Mouse (Mus musculus): ENCODE measurements at regions not wholly inside any gene's neighbourhood (a gene's known extent, or its start where the extent isn't known, plus 50 kb on each side); places are given as distances from the start of the nearest gene placed in this dataset.
"Not testable (repeated sequence)": the region's sequence is repeated elsewhere in the genome, so short reads cannot be mapped to it uniquely, and the experiment has no call there.

- in situ Hi-C loops (cut with MboI, MseI): no loop called here
These were observed 84.1 kb upstream of the Trim2 start for GRCm38 (mm10) chr3:84390769-84391168.

GRCm38 (mm10) chr3:84388486-84388885 lies 81.8 kb upstream of the Trim2 start:
- in situ Hi-C loops (cut with MboI, MseI): loop anchor here in 1 of 2 experiments (5.0 kb wide), 1 partner anchor 44 kb away; no protein-coding TSS in a partner anchor

GRCm38 (mm10) chr3:84385656-84386055 lies 79.0 kb upstream of the Trim2 start:
- in situ Hi-C loops (cut with MboI, MseI): loop anchor here in 1 of 2 experiments (5.0 kb wide), 1 partner anchor 47 kb away; no protein-coding TSS in a partner anchor

GRCm38 (mm10) chr3:84383559-84383958 lies 76.9 kb upstream of the Trim2 start:
- in situ Hi-C loops (cut with MboI, MseI): no loop called here

GRCm38 (mm10) chr3:84383038-84383437 lies 76.4 kb upstream of the Trim2 start:
- in situ Hi-C loops (cut with MboI, MseI): not testable (repeated sequence)

GRCm38 (mm10) chr3:84382006-84382405 lies 75.3 kb upstream of the Trim2 start:
- in situ Hi-C loops (cut with MboI, MseI): no loop called here

- in situ Hi-C loops (cut with MboI, MseI): no loop called here
These were observed 72.4 kb upstream of the Trim2 start for GRCm38 (mm10) chr3:84378987-84379556.

GRCm38 (mm10) chr3:84376510-84376909 lies 69.8 kb upstream of the Trim2 start:
- in situ Hi-C loops (cut with MboI, MseI): no loop called here

GRCm38 (mm10) chr3:84375832-84376231 lies 69.2 kb upstream of the Trim2 start:
- in situ Hi-C loops (cut with MboI, MseI): no loop called here

GRCm38 (mm10) chr3:84371842-84372241 lies 65.2 kb upstream of the Trim2 start:
- in situ Hi-C loops (cut with MboI, MseI): no loop called here

- in situ Hi-C loops (cut with MboI, MseI): no loop called here
These were observed 60.6 kb upstream of the Trim2 start for GRCm38 (mm10) chr3:84367145-84367740.

GRCm38 (mm10) chr3:84358672-84359071 lies 52.0 kb upstream of the Trim2 start:
- in situ Hi-C loops (cut with MboI, MseI): loop anchor here in 1 of 2 experiments (5.0 kb wide), 1 partner anchor 104 kb away; no protein-coding TSS in a partner anchor

GRCm38 (mm10) chr3:84356690-84357014 lies 50.0 kb upstream of the Trim2 start:
- in situ Hi-C loops (cut with MboI, MseI): loop anchor here in 1 of 2 experiments (5.0 kb wide), 1 partner anchor 106 kb away; no protein-coding TSS in a partner anchor

Measured in T-helper 17 cell (primary cell).